In the genomic region with DNA sequence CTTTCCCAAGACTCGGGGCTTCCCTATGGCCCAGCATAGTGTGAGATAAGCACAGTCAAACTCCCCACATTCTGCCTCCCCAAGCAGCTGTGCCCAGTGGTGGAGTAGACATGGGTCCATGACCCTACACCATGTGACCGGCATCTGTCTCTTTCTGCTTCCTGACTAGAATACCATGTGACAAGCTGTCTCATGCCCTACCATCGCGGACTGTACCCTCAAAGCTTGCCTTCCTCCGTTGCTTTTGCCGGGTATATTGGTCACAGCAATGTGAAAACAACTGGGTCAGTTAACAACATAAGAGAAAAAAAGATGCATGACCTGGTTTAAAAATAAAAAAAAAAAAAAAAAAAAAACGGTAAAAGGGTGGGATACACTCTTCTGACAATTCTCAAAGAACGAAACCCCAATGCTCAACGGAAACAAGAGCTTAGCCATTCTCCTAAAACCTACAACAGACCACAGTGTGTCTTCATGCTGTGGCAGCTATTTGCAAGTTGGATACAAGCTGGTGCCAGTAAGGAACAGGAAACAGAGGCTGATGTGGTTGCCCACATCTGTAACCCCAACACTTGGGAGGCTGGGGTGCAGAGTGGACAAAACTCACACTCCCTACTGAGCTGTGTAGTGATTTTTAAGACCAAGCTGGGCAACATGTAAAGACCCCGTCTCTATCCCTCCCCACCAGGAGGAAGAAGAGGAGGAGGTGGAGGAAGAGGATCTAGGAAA, we compare ENCODE assay signal across 24 mouse cellular contexts. TPM values are rescaled to one million over a fixed set of nuclear protein-coding genes. Genes with fewer than 3 reads are reported as not detected.
DNase-seq lines count a peak whose midpoint lies in the region; ATAC-seq and TF ChIP-seq lines count a peak whose summit lies in the region.
"Had no signal": no experiment of that assay in that cellular context is flagged by ENCODE, and none has a peak within 500 bp of the region (broad histone marks: within the 10 kb centered on the region; RNA-seq: fewer than 3 reads in every experiment).

No protein-coding gene starts in this region.

- no peak overlapping the region for H3K9ac ChIP-seq in midbrain, embryonic 15.5 days
- no peak overlapping the region for H3K9ac ChIP-seq in CH12.LX (ENCODE audit: insufficient read depth, low read depth)
- H3K9ac ChIP-seq: embryonic facial prominence, embryonic 13.5 days; forebrain, embryonic 13.5 days; heart, embryonic 13.5 days; hindbrain, embryonic 13.5 days; intestine, embryonic 15.5 days had no signal

- TF ChIP-seq CTCF in CH12.LX (conservative IDR thresholded peaks at IDR 0.05 in 1 of 2, IDR thresholded peaks at IDR 0.05 in 1 of 2; ENCODE audit: low read depth in 2 of 2, low read length in 2 of 2) = no peak

- no peaks in the 10 kb centered on the region for H3K36me3 ChIP-seq in midbrain, embryonic 10.5 days
- no peaks in the 10 kb centered on the region for H3K36me3 ChIP-seq in midbrain, embryonic 15.5 days (replicated peaks)
- H3K36me3 ChIP-seq in CH12.LX (replicated peaks in 1 of 2; ENCODE audit: control insufficient read depth in 1 of 2, insufficient read depth in 1 of 2, low read length in 1 of 2) = no peaks in the 10 kb centered on the region
- H3K36me3 ChIP-seq: embryonic facial prominence, embryonic 13.5 days; heart, embryonic 13.5 days; hindbrain, embryonic 13.5 days; intestine, embryonic 15.5 days had no signal

- no peak overlapping the region for H3K4me2 ChIP-seq in midbrain, embryonic 15.5 days
- H3K4me2 ChIP-seq in CH12.LX (ENCODE audit: insufficient read depth, low read depth, poor library complexity, severe bottlenecking) = 0 out of 2 replicates have a peak overlapping the region, but pooled peaks have one; percentile 18
- H3K4me2 ChIP-seq: embryonic facial prominence, embryonic 13.5 days; forebrain, embryonic 13.5 days; heart, embryonic 13.5 days; hindbrain, embryonic 13.5 days; intestine, embryonic 15.5 days had no signal

- no peak for ATAC-seq in midbrain, embryonic 15.5 days (replicated peaks)
- peak; percentile 75 to 89 for ATAC-seq in hematopoietic stem cell, adult 5-6 weeks (replicated peaks in 1 of 2; ENCODE audit: insufficient read depth in 1 of 2, low FRiP score in 2 of 2, low TSS enrichment in 1 of 2, low read depth in 1 of 2, poor library complexity in 2 of 2, severe bottlenecking in 2 of 2)
- no peak for ATAC-seq in erythroid progenitor cell, adult 5-6 weeks (replicated peaks; ENCODE audit: low FRiP score, poor library complexity, severe bottlenecking)
- ATAC-seq: forebrain, embryonic 13.5 days; hindbrain, postnatal 0 days; intestine, embryonic 15.5 days had no signal

- TF ChIP-seq RAD21 in CH12.LX (IDR thresholded peaks at IDR 0.05; ENCODE audit: low read depth, low read length) = no peak

- no peak for TF ChIP-seq POLR2A in CH12.LX (IDR thresholded peaks at IDR 0.05; ENCODE audit: low read depth, low read length)

- dilution Hi-C loops in CH12.LX (cut with MboI; ENCODE audit: extremely low pct_ligation_motif_present, extremely low pct_unique_long_range_greater_than_20kb, low sequenced_read_pairs) = no loop called here

- H3K79me2 ChIP-seq in CH12.LX (replicated peaks; ENCODE audit: control insufficient read depth, extremely low read depth, insufficient read depth, poor library complexity, severe bottlenecking) = no peaks in the 10 kb centered on the region

- in situ Hi-C loops in CH12.LX (cut with MboI; ENCODE audit: low pct_ligation_motif_present, low pct_unique_long_range_greater_than_20kb, low sequenced_read_pairs) = no loop called here

- H3K27ac ChIP-seq in midbrain, embryonic 10.5 days (replicated peaks) = no peak overlapping the region
- no peak overlapping the region for H3K27ac ChIP-seq in midbrain, embryonic 15.5 days
- H3K27ac ChIP-seq in CH12.LX (ENCODE audit: insufficient read depth, low read depth) = no peak overlapping the region
- H3K27ac ChIP-seq: embryonic facial prominence, embryonic 13.5 days; forebrain, embryonic 13.5 days; gastrocnemius, adult 2 months; heart, embryonic 13.5 days; hindbrain, embryonic 13.5 days; hindbrain, postnatal 0 days; intestine, embryonic 15.5 days had no signal

- intact Hi-C loops in heart, postnatal 36 days (cut with DNase I) = no loop called here

- no peak for DNase-seq in midbrain, embryonic 10.5 days (ENCODE audit: low spot score)
- peak; percentile 16 for DNase-seq in CH12.LX (ENCODE audit: extremely low read depth)
- DNase-seq in natural killer cell, adult 2 months (ENCODE audit: low spot score in 2 of 2) = peak; percentile 35 to 37
- DNase-seq in heart, postnatal 36 days = no peak
- no peak for DNase-seq in adrenal gland, postnatal 14 days
- DNase-seq: adrenal gland, adult 8-10 months; cerebellum, adult 11-12 months; cerebellum, adult 9-10 months; cerebellum, postnatal 25 days; gastrocnemius, adult 2 months; gastrocnemius, postnatal 25 days; heart, adult 11 months; heart, postnatal 4 days had no signal

- 91% methylated on average over 10 of the region's 10 CpGs for WGBS in midbrain, embryonic 10.5 days
- 90% methylated on average over 10 of the region's 10 CpGs for WGBS in midbrain, embryonic 15.5 days

- H3K4me1 ChIP-seq in midbrain, embryonic 10.5 days = peaks cover 10% of the 10 kb centered on the region
- H3K4me1 ChIP-seq in midbrain, embryonic 15.5 days = no peaks in the 10 kb centered on the region
- H3K4me1 ChIP-seq in CH12.LX (ENCODE audit: control insufficient read depth in 1 of 2, insufficient read depth in 2 of 2) = peaks cover 10 to 13% of the 10 kb centered on the region in 2 experiments; a peak in 3 of 4 replicates
- H3K4me1 ChIP-seq: forebrain, embryonic 13.5 days had no signal

- no peaks in the 10 kb centered on the region for H3K9me3 ChIP-seq in midbrain, embryonic 10.5 days (replicated peaks)
- no peaks in the 10 kb centered on the region for H3K9me3 ChIP-seq in midbrain, embryonic 15.5 days
- H3K9me3 ChIP-seq in CH12.LX (replicated peaks; ENCODE audit: low read length) = peaks cover 37% of the 10 kb centered on the region
- H3K9me3 ChIP-seq: embryonic facial prominence, embryonic 13.5 days; forebrain, embryonic 13.5 days; heart, embryonic 13.5 days; hindbrain, embryonic 13.5 days; intestine, embryonic 15.5 days had no signal

- H3K27me3 ChIP-seq in midbrain, embryonic 10.5 days (ENCODE audit: low read depth, poor library complexity, severe bottlenecking) = peaks cover 31% of the 10 kb centered on the region
- no peaks in the 10 kb centered on the region for H3K27me3 ChIP-seq in midbrain, embryonic 15.5 days (replicated peaks)
- peaks cover 87% of the 10 kb centered on the region for H3K27me3 ChIP-seq in CH12.LX (replicated peaks)
- H3K27me3 ChIP-seq: hindbrain, embryonic 13.5 days; intestine, embryonic 15.5 days had no signal

- peak overlapping the region; percentile 1; the same call in 1 of the 2 replicates for H3K4me3 ChIP-seq in midbrain, embryonic 10.5 days
- no peak overlapping the region for H3K4me3 ChIP-seq in midbrain, embryonic 15.5 days
- H3K4me3 ChIP-seq in CH12.LX (replicated peaks in 1 of 3; ENCODE audit: low read depth in 2 of 3, low read length in 2 of 3, poor library complexity in 1 of 3) = no peak overlapping the region
- H3K4me3 ChIP-seq: embryonic facial prominence, embryonic 13.5 days; forebrain, embryonic 13.5 days; gastrocnemius, adult 2 months; heart, embryonic 13.5 days; hindbrain, embryonic 13.5 days; intestine, embryonic 15.5 days had no signal

- TF ChIP-seq EP300 in CH12.LX (IDR thresholded peaks at IDR 0.05; ENCODE audit: low read length) = 0 out of 2 replicates have a peak, but pooled peaks have one; percentile 14

TF ChIP-seq in CH12.LX, 34 proteins besides CTCF, POLR2A, EP300 and RAD21 (continues in another document):
- TF ChIP-seq ZNF384 (IDR thresholded peaks at IDR 0.05; ENCODE audit: low read depth, low read length) (peak; percentile 54), ZC3H11A (IDR thresholded peaks at IDR 0.05; ENCODE audit: low read depth, low read length) (no peak), MYC (IDR thresholded peaks at IDR 0.05; ENCODE audit: low read depth, low read length) (peak; percentile 74; the same call in 1 of the 2 replicates), ZMIZ1 (IDR thresholded peaks at IDR 0.05; ENCODE audit: low read depth, low read length) (no peak)

RNA-seq across cellular contexts. Expression of gene Cbx2, which starts 17.1 kb away (rescaled TPM):
- polyA plus RNA-seq in midbrain, embryonic 10.5 days (2016; fragmentation: Nextera tagmentation; extraction: Ambion mirVana) = 108 and 110 TPM in 2 replicates
- polyA plus RNA-seq in midbrain, embryonic 15.5 days (2015; fragmentation: Nextera tagmentation; extraction: Ambion mirVana) = 17.6 and 19.6 TPM in 2 replicates
- total RNA-seq in CH12.LX (2012; rRNA removed) = 10.9 and 15.5 TPM in 2 replicates
- 2.6 and 2.8 TPM in 2 replicates for total RNA-seq in CH12.LX (2014; rRNA removed)
- 3.6 and 3.9 TPM in 2 replicates for polyA plus RNA-seq in CH12.LX (2012; ENCODE audit: insufficient read length, low read depth)
- total RNA-seq in hematopoietic stem cell, adult 5-6 weeks (2017) = 10.6 and 12.3 TPM in 2 replicates
- total RNA-seq in heart, postnatal 36 days (2021) = 1 to 10 TPM; 3.2 to 3.9 TPM
- total RNA-seq in erythroid progenitor cell, adult 5-6 weeks (2015; ENCODE audit: low replicate concordance) = not detected in 2 replicates
- total RNA-seq in erythroid progenitor cell, adult 5-6 weeks (2017; ENCODE audit: low replicate concordance) = 0.51 TPM in 1 of 2 replicates, not detected in the other
- 7.4 and 7.7 TPM in 2 replicates for total RNA-seq in adrenal gland, postnatal 14 days (2021)

RNA-seq across cellular contexts. Expression of gene Enpp7, which starts 17.7 kb away (rescaled TPM):
- polyA plus RNA-seq in midbrain, embryonic 10.5 days (2016; fragmentation: Nextera tagmentation; extraction: Ambion mirVana) = not detected in 2 replicates
- not detected in 2 replicates for polyA plus RNA-seq in midbrain, embryonic 15.5 days (2015; fragmentation: Nextera tagmentation; extraction: Ambion mirVana)
- total RNA-seq in CH12.LX (2012; rRNA removed) (not detected in 2 replicates), CH12.LX (2014; rRNA removed) (not detected in 2 replicates)
- polyA plus RNA-seq in CH12.LX (2012; ENCODE audit: insufficient read length, low read depth) = not detected in 2 replicates
- total RNA-seq in hematopoietic stem cell, adult 5-6 weeks (2017) = not detected in 2 replicates
- not detected for total RNA-seq in heart, postnatal 36 days (2021)
- not detected in 2 replicates for total RNA-seq in erythroid progenitor cell, adult 5-6 weeks (2015; ENCODE audit: low replicate concordance)
- total RNA-seq in erythroid progenitor cell, adult 5-6 weeks (2017; ENCODE audit: low replicate concordance) = not detected in 2 replicates
- not detected in 2 replicates for total RNA-seq in adrenal gland, postnatal 14 days (2021)
- total RNA-seq: adrenal gland, adult 8-10 months; ES-E14; gastrocnemius, adult 2 months; gastrocnemius, postnatal 25 days; heart, postnatal 4 days; hindbrain, postnatal 0 days had no signal
- polyA plus RNA-seq: embryonic facial prominence, embryonic 13.5 days; forebrain, embryonic 13.5 days; heart, embryonic 13.5 days; heart, postnatal 0 days; hindbrain, embryonic 13.5 days; hindbrain, postnatal 0 days had no signal

RNA-seq across cellular contexts. Expression of gene Cbx8, which starts 35.1 kb away (rescaled TPM):
- 13.5 and 15.0 TPM in 2 replicates for polyA plus RNA-seq in midbrain, embryonic 10.5 days (2016; fragmentation: Nextera tagmentation; extraction: Ambion mirVana)
- polyA plus RNA-seq in midbrain, embryonic 15.5 days (2015; fragmentation: Nextera tagmentation; extraction: Ambion mirVana) = 9.6 and 9.7 TPM in 2 replicates
- total RNA-seq in CH12.LX (2012; rRNA removed) (8.5 and 10.2 TPM in 2 replicates), CH12.LX (2014; rRNA removed) (6.2 and 7.7 TPM in 2 replicates)
- 6.0 and 7.5 TPM in 2 replicates for polyA plus RNA-seq in CH12.LX (2012; ENCODE audit: insufficient read length, low read depth)
- total RNA-seq in hematopoietic stem cell, adult 5-6 weeks (2017) = 2.9 and 3.0 TPM in 2 replicates
- 1 to 10 TPM; 5.3 to 9.1 TPM for total RNA-seq in heart, postnatal 36 days (2021)
- 1.3 TPM in 1 of 2 replicates, not detected in the other for total RNA-seq in erythroid progenitor cell, adult 5-6 weeks (2015; ENCODE audit: low replicate concordance)
- 1.0 and 3.3 TPM in 2 replicates for total RNA-seq in erythroid progenitor cell, adult 5-6 weeks (2017; ENCODE audit: low replicate concordance)
- total RNA-seq in adrenal gland, postnatal 14 days (2021) = 13.1 and 16.7 TPM in 2 replicates

Comparison
In these comparisons a context has a peak if more than half of its experiments do, and no peak if none do; other contexts are left out.
1. DNase-seq: peak in CH12.LX (single experiment) and natural killer cell, adult 2 months (2 of 2); none in midbrain, embryonic 10.5 days (single experiment), heart, postnatal 36 days (0 of 2) and adrenal gland, postnatal 14 days (single experiment).
2. ATAC-seq: peak in hematopoietic stem cell, adult 5-6 weeks (2 of 2); none in midbrain, embryonic 15.5 days (single experiment) and erythroid progenitor cell, adult 5-6 weeks (single experiment).